Mouse (Mus musculus): ENCODE data around the gene P2rx7. TPM values are rescaled to one million over a fixed set of nuclear protein-coding genes. Genes with fewer than 3 reads are reported as not detected.
A peak's percentile ranks its signal among the peaks of the same experiment; 100 is the strongest.

P2rx7 gene
- polyA plus RNA-seq, 1 experiment = 2.5 TPM

DNA sequence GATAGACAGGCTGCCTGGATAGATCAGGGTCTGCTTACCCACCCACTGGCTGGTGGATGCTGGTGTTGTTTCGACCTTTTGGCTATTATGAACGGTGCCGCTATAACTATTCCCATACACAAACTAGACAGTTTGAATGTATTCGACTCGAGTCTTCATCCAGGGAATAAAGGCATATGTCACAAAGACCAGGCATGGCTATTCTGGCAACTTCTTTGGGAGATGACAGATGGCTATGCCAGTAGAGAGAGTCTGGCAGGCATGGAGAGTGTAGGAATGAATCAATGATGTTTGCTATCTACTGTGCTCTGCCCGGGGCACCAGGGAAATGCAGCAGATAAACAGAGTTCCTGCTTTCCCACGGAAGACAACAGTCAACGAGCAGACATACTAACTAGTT lies 36.2 kb downstream of the P2rx7 start:
- Histone ChIP-seq H3K36me3 (replicated peaks; ENCODE audit: low read length) (peaks cover 3% of the 10 kb centered on the region), H3K4me1 (peaks cover 24% of the 10 kb centered on the region), H3K27me3 (replicated peaks) (peaks cover 32% of the 10 kb centered on the region), H3K4me3 (replicated peaks) (no peak overlapping the region), H3K9me3 (0 out of 2 replicates have a peak, but pooled peaks cover 4% of the 10 kb centered on the region)
- no peak for TF ChIP-seq FLI1 (IDR thresholded peaks at IDR 0.05; ENCODE audit: low read length)
- TF ChIP-seq GATA1 (IDR thresholded peaks at IDR 0.05; ENCODE audit: borderline replicate concordance, low read length) = no peak

DNA sequence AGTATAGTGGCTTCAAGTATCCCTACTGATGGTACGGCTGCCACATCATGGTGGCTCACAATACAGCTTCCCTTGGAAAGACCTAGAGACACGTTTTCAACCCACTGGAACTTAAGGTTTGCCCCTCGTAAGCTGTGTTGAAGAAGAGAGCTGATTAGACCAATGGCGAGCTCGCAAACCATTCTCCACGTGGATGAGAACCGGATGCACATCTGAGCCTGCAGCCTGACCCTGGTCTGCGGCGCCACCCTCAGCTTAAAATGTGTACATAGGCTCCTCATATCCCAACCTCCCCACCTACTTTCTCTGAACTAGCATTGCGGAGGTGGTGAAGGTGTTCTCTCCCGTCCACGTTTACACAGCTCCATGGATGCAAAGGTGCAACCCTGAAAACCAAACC lies 37.6 kb downstream of the P2rx7 start:
- Histone ChIP-seq H3K9me3 (peaks cover 12% of the 10 kb centered on the region), H3K4me1 (peaks cover 24% of the 10 kb centered on the region), H3K27me3 (replicated peaks) (peaks cover 26% of the 10 kb centered on the region), H3K36me3 (replicated peaks; ENCODE audit: low read length) (peaks cover 3% of the 10 kb centered on the region), H3K4me3 (replicated peaks) (no peak overlapping the region)
- TF ChIP-seq FLI1 (IDR thresholded peaks at IDR 0.05; ENCODE audit: low read length) (no peak), GATA1 (IDR thresholded peaks at IDR 0.05; ENCODE audit: borderline replicate concordance, low read length) (no peak)

DNA sequence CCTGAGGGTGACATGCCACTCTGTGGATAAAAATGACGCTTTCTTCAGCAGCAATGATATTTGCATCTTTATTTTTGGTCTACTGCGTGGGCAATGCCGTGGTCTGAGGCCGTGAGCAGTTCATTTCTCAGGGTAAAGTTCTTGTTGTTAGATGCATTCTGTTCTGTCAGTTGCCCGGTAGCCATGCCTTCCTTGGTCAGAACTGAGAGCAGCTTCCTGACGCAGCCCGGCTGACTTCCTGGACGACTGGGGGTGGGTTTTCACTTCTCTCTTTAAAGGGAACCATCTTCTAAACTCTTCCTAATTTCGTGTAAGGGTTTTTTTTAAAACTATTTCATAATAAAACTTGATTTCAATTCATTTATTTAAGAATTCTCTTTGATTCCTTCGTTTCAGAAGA lies 40.2 kb downstream of the P2rx7 start:
- H3K27me3 ChIP-seq (replicated peaks) = peaks cover 20% of the 10 kb centered on the region
- TF ChIP-seq FLI1 (IDR thresholded peaks at IDR 0.05; ENCODE audit: low read length) (no peak), GATA1 (IDR thresholded peaks at IDR 0.05; ENCODE audit: borderline replicate concordance, low read length) (no peak)
- H3K4me1 ChIP-seq = peaks cover 18% of the 10 kb centered on the region
- peak overlapping the region; percentile 7 for H3K4me3 ChIP-seq (replicated peaks)
- peaks cover 26% of the 10 kb centered on the region for H3K9me3 ChIP-seq
- peaks cover 3% of the 10 kb centered on the region for H3K36me3 ChIP-seq (replicated peaks; ENCODE audit: low read length)

DNA sequence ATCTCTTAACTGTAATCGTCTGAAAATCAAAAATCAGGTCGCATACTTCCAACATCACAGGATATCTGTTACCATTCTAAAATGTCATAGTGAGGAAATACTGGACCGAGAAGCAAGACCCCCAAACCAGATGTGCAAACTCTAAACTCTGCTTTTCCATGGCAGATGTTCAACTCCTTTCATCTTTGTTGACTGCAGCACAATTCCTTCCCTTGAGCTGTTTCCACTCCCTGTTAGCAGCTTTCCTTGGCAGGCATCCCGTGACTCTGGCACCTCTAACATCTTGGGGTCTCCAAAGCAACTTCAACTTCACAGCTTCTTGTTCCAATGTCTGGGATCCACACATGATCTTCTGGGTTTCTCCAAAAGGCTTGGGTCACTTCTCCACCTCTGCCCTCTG lies 43.7 kb downstream of the P2rx7 start:
- Histone ChIP-seq H3K4me3 (replicated peaks) (no peak overlapping the region), H3K27me3 (replicated peaks) (peaks cover 4% of the 10 kb centered on the region), H3K36me3 (replicated peaks; ENCODE audit: low read length) (no peaks in the 10 kb centered on the region), H3K9me3 (peaks cover 26% of the 10 kb centered on the region), H3K4me1 (peaks cover 11% of the 10 kb centered on the region)
- TF ChIP-seq FLI1 (IDR thresholded peaks at IDR 0.05; ENCODE audit: low read length) (no peak), GATA1 (IDR thresholded peaks at IDR 0.05; ENCODE audit: borderline replicate concordance, low read length) (no peak)

DNA sequence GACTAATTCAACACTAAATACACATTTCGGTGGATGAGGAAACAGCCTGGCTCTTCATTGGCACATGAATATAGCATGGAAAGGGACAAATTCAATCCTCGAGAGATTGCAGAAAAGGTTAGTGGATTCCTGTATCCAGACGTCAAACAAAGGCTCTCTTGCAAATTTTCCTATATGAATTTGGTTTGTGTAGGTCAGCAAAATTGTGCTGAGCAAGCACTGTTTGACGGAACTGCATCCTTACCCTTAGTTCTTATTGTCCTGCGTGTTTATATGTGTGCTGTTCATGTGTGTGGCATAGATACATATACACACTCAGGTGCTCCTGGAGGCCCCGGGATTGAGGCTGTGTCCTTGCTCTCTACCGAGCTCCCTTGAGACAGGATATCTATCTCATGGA lies 45.4 kb downstream of the P2rx7 start:
- TF ChIP-seq GATA1 (IDR thresholded peaks at IDR 0.05; ENCODE audit: borderline replicate concordance, low read length) (no peak), FLI1 (IDR thresholded peaks at IDR 0.05; ENCODE audit: low read length) (no peak)
- Histone ChIP-seq H3K27me3 (replicated peaks) (peaks cover 4% of the 10 kb centered on the region), H3K9me3 (peaks cover 26% of the 10 kb centered on the region), H3K36me3 (replicated peaks; ENCODE audit: low read length) (no peaks in the 10 kb centered on the region), H3K4me3 (replicated peaks) (no peak overlapping the region), H3K4me1 (peaks cover 4% of the 10 kb centered on the region)

DNA sequence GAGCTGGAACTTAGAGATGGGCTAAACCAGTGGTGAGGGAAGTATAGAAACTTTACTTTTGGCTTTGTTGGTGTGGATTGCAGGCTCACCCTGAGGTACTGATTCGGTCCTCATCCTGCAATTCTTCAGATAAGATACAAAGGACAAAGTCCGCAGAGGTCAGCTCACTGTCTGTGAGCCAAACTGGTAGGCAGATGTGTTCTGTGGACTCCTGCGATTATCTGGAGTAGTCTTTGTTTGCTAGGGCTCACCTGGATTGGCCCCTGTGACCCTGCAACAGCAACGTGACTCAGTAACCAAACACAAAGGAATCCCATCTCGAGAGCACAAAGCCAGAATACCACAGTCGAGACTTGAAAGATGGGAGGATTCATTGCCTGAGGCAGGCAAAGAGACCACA lies 46.8 kb downstream of the P2rx7 start:
- no peak overlapping the region for H3K4me3 ChIP-seq (replicated peaks)
- peaks cover 4% of the 10 kb centered on the region for H3K27me3 ChIP-seq (replicated peaks)
- peaks cover 23% of the 10 kb centered on the region for H3K9me3 ChIP-seq
- no peak for TF ChIP-seq FLI1 (IDR thresholded peaks at IDR 0.05; ENCODE audit: low read length)
- no peak for TF ChIP-seq GATA1 (IDR thresholded peaks at IDR 0.05; ENCODE audit: borderline replicate concordance, low read length)
- no peaks in the 10 kb centered on the region for H3K36me3 ChIP-seq (replicated peaks; ENCODE audit: low read length)
- no peaks in the 10 kb centered on the region for H3K4me1 ChIP-seq

DNA sequence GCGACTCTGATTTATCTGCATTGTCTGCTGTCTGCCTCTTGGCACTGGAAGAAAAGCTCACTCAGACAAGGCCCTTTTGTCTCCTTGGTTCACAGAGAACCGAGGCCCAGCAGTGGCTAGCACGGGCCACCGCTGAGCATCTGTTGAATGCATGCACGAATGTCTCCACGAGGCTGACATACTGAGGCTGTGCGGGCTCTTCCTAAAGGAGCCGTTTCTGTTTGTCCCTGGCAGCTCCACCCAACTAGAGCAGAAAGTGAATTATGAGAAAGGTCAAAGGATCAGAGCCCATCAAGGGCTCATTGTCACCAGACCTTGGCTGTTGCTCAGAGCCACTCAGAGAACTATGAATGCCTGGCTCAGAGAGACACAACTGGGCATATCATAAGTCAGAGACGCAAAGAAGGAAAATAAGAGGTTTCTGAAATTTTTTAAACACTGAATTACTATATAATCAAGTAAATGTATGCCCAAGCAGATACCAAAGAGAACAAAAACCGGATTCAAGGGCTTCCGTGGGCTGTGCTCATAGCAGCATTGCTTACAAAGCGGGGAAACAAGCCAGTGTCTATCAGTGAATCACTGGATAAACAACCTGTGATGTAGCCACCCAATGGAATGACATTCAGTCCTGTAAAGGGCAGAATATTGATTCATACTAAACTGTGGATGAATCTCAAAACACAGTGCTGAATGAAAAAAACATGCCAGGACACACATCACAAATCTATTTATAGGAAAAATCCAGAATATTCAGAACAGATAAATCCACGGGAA lies 49.9 kb downstream of the P2rx7 start:
- H3K4me3 ChIP-seq (replicated peaks) = no peak overlapping the region
- TF ChIP-seq GATA1 (IDR thresholded peaks at IDR 0.05; ENCODE audit: borderline replicate concordance, low read length) = no peak
- no peak for TF ChIP-seq FLI1 (IDR thresholded peaks at IDR 0.05; ENCODE audit: low read length)
- peaks cover 12% of the 10 kb centered on the region for H3K4me1 ChIP-seq
- no peaks in the 10 kb centered on the region for H3K36me3 ChIP-seq (replicated peaks; ENCODE audit: low read length)
- H3K9me3 ChIP-seq = peaks cover 4% of the 10 kb centered on the region; the same call in 1 of the 2 replicates
- peaks cover 2% of the 10 kb centered on the region for H3K27me3 ChIP-seq (replicated peaks)

DNA sequence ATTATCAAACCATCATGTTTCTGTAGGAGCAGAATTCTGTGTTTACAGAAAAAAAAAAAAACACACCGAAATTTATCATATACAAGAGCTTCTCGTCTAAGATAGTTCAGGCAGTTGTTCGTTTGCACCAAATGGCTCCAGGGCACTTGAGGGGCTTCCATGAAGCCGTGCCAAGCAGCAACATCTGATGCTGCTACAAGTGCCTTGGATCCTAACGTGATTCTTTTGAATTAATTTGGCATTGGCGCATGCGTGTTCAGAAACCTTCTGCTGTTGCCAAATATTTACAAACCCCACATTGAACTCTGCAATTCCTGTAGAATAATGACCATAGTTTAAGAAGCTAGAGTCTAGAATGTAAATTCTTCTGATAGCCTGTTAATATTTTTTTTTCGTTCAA lies 51.8 kb downstream of the P2rx7 start:
- Histone ChIP-seq H3K4me1 (peaks cover 21% of the 10 kb centered on the region), H3K9me3 (peaks cover 4% of the 10 kb centered on the region; the same call in 1 of the 2 replicates), H3K36me3 (replicated peaks; ENCODE audit: low read length) (no peaks in the 10 kb centered on the region), H3K4me3 (replicated peaks) (no peak overlapping the region), H3K27me3 (replicated peaks) (peaks cover 4% of the 10 kb centered on the region)
- TF ChIP-seq FLI1 (IDR thresholded peaks at IDR 0.05; ENCODE audit: low read length) (no peak), GATA1 (IDR thresholded peaks at IDR 0.05; ENCODE audit: borderline replicate concordance, low read length) (no peak)

DNA sequence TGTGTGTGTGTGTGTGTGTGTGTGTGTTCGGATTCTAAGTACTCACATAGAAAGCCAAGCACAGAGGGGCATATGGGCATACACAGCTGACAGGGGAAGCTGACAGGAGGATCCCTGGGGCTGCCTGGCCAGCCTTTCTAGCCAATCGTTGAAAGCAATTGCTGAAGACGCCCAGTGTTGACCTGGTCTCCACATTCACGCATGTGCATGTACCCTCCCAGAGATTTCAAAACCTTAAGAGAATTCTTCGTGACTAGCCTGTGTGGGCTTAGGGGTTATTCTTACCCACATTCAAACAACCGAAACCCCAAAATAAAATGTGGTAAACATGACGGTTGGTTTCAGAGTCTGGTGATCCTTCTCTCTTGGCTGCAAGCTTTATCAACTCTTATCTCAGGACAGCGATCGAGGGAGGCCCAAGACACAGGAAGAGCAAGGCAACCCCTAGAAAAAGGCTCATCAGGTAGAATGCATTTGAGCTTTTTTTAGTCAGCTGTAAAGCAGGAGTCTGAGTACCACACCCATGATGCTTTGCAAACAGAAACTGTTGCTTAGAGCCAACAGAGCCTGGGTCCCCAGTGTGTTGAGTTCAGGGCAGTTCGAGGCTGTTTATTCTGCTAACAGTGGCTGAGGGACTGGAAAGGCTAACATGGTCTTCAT lies 54.5 kb downstream of the P2rx7 start:
- Histone ChIP-seq H3K4me3 (replicated peaks) (peak overlapping the region; percentile 47), H3K27me3 (replicated peaks) (peaks cover 2% of the 10 kb centered on the region)

DNA sequence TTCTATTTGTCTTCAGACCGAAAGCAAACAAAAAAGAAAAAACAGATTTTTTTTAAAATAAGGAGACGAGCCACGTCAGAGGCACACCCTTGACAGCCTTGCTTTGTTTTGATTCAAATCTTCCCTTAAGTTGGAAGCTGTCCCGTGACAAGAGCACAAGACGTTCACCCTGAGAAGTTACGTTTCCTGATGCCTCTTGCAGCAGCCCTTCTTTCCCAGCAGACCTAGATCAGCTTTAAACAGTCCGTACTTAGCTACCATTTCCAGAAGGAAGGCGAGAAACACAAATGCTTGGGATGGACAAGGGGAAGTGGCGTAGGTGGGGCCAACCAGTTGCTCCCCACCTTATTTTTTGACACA lies 55.0 kb downstream of the P2rx7 start:
- no peak overlapping the region for H3K4me3 ChIP-seq (replicated peaks)
- H3K36me3 ChIP-seq (replicated peaks; ENCODE audit: low read length) = no peaks in the 10 kb centered on the region
- no peaks in the 10 kb centered on the region for H3K9me3 ChIP-seq
- TF ChIP-seq FLI1 (IDR thresholded peaks at IDR 0.05; ENCODE audit: low read length) (no peak), GATA1 (IDR thresholded peaks at IDR 0.05; ENCODE audit: borderline replicate concordance, low read length) (no peak)
- H3K4me1 ChIP-seq = peaks cover 29% of the 10 kb centered on the region
- H3K27me3 ChIP-seq (replicated peaks) = peaks cover 4% of the 10 kb centered on the region

More for the DNA sequence above, 54.5 kb downstream of the P2rx7 start:
- Histone ChIP-seq H3K36me3 (replicated peaks; ENCODE audit: low read length) (no peaks in the 10 kb centered on the region), H3K9me3 (no peaks in the 10 kb centered on the region), H3K4me1 (peaks cover 29% of the 10 kb centered on the region)
- no peak for TF ChIP-seq FLI1 (IDR thresholded peaks at IDR 0.05; ENCODE audit: low read length)
- TF ChIP-seq GATA1 (IDR thresholded peaks at IDR 0.05; ENCODE audit: borderline replicate concordance, low read length) = no peak

Measured in megakaryocyte, embryonic 14.5 days (primary cell).